Mouse (Mus musculus): ENCODE measurements around the gene Nsun2.

Gene Nsun2

GRCm38 (mm10) chr13:69533405-69534333 is at the start of gene Nsun2:
Gene Nsun2, plus strand, starts transcription at chr13:69533746.
- DNase-seq (ENCODE audit: low spot score in 2 of 2), result peak; percentile 54 to 62

- no peak for DNase-seq (ENCODE audit: low spot score in 2 of 2)
Measured at GRCm38 (mm10) chr13:69485326-69485725, 48.2 kb upstream of the Nsun2 start.

GRCm38 (mm10) chr13:69485833-69486232 is 47.7 kb upstream of the Nsun2 start:
- no peak for DNase-seq (ENCODE audit: low spot score in 2 of 2)

- DNase-seq (ENCODE audit: low spot score in 2 of 2), result no peak
Measured at GRCm38 (mm10) chr13:69487108-69487507, 46.4 kb upstream of the Nsun2 start.

- no peak for DNase-seq (ENCODE audit: low spot score in 2 of 2)
Measured at GRCm38 (mm10) chr13:69487611-69488275, 45.8 kb upstream of the Nsun2 start.

GRCm38 (mm10) chr13:69488565-69489255 is 44.8 kb upstream of the Nsun2 start:
- peak in 1 of 2 experiments; percentile 2 for DNase-seq (ENCODE audit: low spot score in 2 of 2)

GRCm38 (mm10) chr13:69489777-69490176 is 43.8 kb upstream of the Nsun2 start:
- DNase-seq (ENCODE audit: low spot score in 2 of 2), result no peak

- no peak for DNase-seq (ENCODE audit: low spot score in 2 of 2)
Measured at GRCm38 (mm10) chr13:69492876-69493463, 40.6 kb upstream of the Nsun2 start.

- DNase-seq (ENCODE audit: low spot score in 2 of 2), result no peak
Measured at GRCm38 (mm10) chr13:69498276-69498675, 35.3 kb upstream of the Nsun2 start.

GRCm38 (mm10) chr13:69502157-69502750 is 31.3 kb upstream of the Nsun2 start:
- no peak for DNase-seq (ENCODE audit: low spot score in 2 of 2)

- DNase-seq (ENCODE audit: low spot score in 2 of 2), result no peak
Measured at GRCm38 (mm10) chr13:69502863-69503262, 30.7 kb upstream of the Nsun2 start.

GRCm38 (mm10) chr13:69506341-69507086 is 27.0 kb upstream of the Nsun2 start:
- no peak for DNase-seq (ENCODE audit: low spot score in 2 of 2)

- DNase-seq (ENCODE audit: low spot score in 2 of 2), result no peak
Measured at GRCm38 (mm10) chr13:69507666-69508065, 25.9 kb upstream of the Nsun2 start.

- DNase-seq (ENCODE audit: low spot score in 2 of 2), result no peak
Measured at GRCm38 (mm10) chr13:69509391-69510244, 23.9 kb upstream of the Nsun2 start.

- no peak for DNase-seq (ENCODE audit: low spot score in 2 of 2)
Measured at GRCm38 (mm10) chr13:69515091-69515490, 18.5 kb upstream of the Nsun2 start.

GRCm38 (mm10) chr13:69517445-69517844 is 16.1 kb upstream of the Nsun2 start:
- DNase-seq (ENCODE audit: low spot score in 2 of 2), result no peak

GRCm38 (mm10) chr13:69519137-69519536 is 14.4 kb upstream of the Nsun2 start:
- no peak for DNase-seq (ENCODE audit: low spot score in 2 of 2)

GRCm38 (mm10) chr13:69522161-69522791 is 11.3 kb upstream of the Nsun2 start:
- DNase-seq (ENCODE audit: low spot score in 2 of 2), result no peak

GRCm38 (mm10) chr13:69523444-69524157 is 9.9 kb upstream of the Nsun2 start:
- no peak for DNase-seq (ENCODE audit: low spot score in 2 of 2)
